Mouse (Mus musculus): ENCODE data around the gene Faim2.

DNA sequence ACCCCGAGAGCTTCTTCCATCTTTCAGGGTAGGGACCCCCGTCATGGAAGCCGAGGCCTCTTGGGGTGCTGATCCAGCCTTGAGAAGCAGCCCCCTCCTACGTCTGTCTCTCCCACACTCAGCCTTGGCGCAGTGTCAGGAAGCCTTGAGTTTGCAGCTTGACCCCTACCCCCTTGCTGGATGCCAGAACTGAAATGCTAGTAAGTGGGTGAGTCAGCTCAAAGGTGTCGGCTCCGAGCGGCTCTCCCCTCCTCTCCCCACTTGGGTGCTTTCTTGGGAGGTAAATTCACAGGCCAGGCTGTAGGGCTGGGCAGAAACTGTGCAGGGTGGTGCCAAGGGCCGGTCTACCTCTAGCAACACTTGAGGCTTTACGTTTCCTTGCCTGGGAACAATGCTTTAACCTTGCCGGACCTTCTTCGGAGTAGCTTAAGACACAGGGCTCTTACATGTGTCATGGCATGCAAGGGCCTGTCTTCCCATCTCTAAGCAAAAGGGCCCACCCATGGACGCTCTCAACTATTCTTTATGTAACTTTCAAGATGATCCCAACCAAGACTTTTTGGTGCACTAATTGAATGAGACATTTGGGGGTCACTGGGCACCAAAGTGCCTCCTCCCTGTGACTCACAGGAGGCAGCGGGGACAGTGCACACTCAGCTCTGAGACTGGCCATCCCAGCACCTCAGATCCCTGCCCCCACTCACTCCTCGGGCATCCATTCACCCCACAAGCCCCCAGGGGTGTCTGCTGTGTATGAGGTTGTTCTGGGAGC, 22.5 kb downstream of the Faim2 start:
- no peak for TF ChIP-seq CTCF (IDR thresholded peaks at IDR 0.05; ENCODE audit: borderline replicate concordance, insufficient read depth, low read depth, low read length)
- TF ChIP-seq POLR2A (IDR thresholded peaks at IDR 0.05; ENCODE audit: borderline replicate concordance, insufficient read depth, low read length): no peak

Measured in cerebellum, adult 2 months (tissue).